Mouse (Mus musculus): Measurements from ENCODE around the gene Nyap1. TPM values are rescaled to one million over a fixed set of nuclear protein-coding genes. Genes with fewer than 3 reads are reported as not detected.

Nyap1 gene
- polyA plus RNA-seq (2012; rRNA removed), result 55.0 and 60.9 TPM in 2 replicates

- peak in 1 of 2 experiments; percentile 86 for DNase-seq (ENCODE audit: extremely low spot score in 1 of 2, low spot score in 1 of 2)
Observed at GRCm38 (mm10) chr5:137741023-137741931, at the start of gene Nyap1. TSS of gene Nyap1 (minus strand) at chr5:137741607.

GRCm38 (mm10) chr5:137788946-137789531 is 47.6 kb upstream of the Nyap1 start:
- no peak for DNase-seq (ENCODE audit: extremely low spot score in 1 of 2, low spot score in 1 of 2)

- DNase-seq (ENCODE audit: extremely low spot score in 1 of 2, low spot score in 1 of 2), result no peak
Observed at GRCm38 (mm10) chr5:137788171-137788570, 46.8 kb upstream of the Nyap1 start.

GRCm38 (mm10) chr5:137787151-137787928 is 45.9 kb upstream of the Nyap1 start, which contains the start of the genes Mepce and Zcwpw1:
TSS of gene Mepce (minus strand) at chr5:137787655.
TSS of gene Zcwpw1 (plus strand) at chr5:137787798.
- peak; percentile 90 to 98 for DNase-seq (ENCODE audit: extremely low spot score in 1 of 2, low spot score in 1 of 2)

- peak; percentile 99 for DNase-seq (ENCODE audit: extremely low spot score in 1 of 2, low spot score in 1 of 2)
Observed at GRCm38 (mm10) chr5:137786109-137786942, 44.9 kb upstream of the Nyap1 start.

- peak in 1 of 2 experiments; percentile 40 for DNase-seq (ENCODE audit: extremely low spot score in 1 of 2, low spot score in 1 of 2)
Observed at GRCm38 (mm10) chr5:137785164-137786031, 44.0 kb upstream of the Nyap1 start.

- no peak for DNase-seq (ENCODE audit: extremely low spot score in 1 of 2, low spot score in 1 of 2)
Observed at GRCm38 (mm10) chr5:137784546-137784945, 43.1 kb upstream of the Nyap1 start.

- DNase-seq (ENCODE audit: extremely low spot score in 1 of 2, low spot score in 1 of 2), result no peak
Observed at GRCm38 (mm10) chr5:137783901-137784540, 42.6 kb upstream of the Nyap1 start.

GRCm38 (mm10) chr5:137782776-137783522 is 41.5 kb upstream of the Nyap1 start:
- DNase-seq (ENCODE audit: extremely low spot score in 1 of 2, low spot score in 1 of 2), result no peak

- DNase-seq (ENCODE audit: extremely low spot score in 1 of 2, low spot score in 1 of 2), result no peak
Observed at GRCm38 (mm10) chr5:137781661-137782060, 40.3 kb upstream of the Nyap1 start.

- DNase-seq (ENCODE audit: extremely low spot score in 1 of 2, low spot score in 1 of 2), result no peak
Observed at GRCm38 (mm10) chr5:137779053-137779933, 37.9 kb upstream of the Nyap1 start.

GRCm38 (mm10) chr5:137778635-137779034 is 37.2 kb upstream of the Nyap1 start, which contains the start of gene Ppp1r35:
TSS of gene Ppp1r35 (plus strand) at chr5:137778849.
- peak; percentile 93 to 99 for DNase-seq (ENCODE audit: extremely low spot score in 1 of 2, low spot score in 1 of 2)

GRCm38 (mm10) chr5:137777267-137777845 is 35.9 kb upstream of the Nyap1 start:
- DNase-seq (ENCODE audit: extremely low spot score in 1 of 2, low spot score in 1 of 2), result no peak

GRCm38 (mm10) chr5:137776408-137776918 is 35.1 kb upstream of the Nyap1 start:
- DNase-seq (ENCODE audit: extremely low spot score in 1 of 2, low spot score in 1 of 2), result no peak

- no peak for DNase-seq (ENCODE audit: extremely low spot score in 1 of 2, low spot score in 1 of 2)
Observed at GRCm38 (mm10) chr5:137775587-137776290, 34.3 kb upstream of the Nyap1 start.

- no peak for DNase-seq (ENCODE audit: extremely low spot score in 1 of 2, low spot score in 1 of 2)
Observed at GRCm38 (mm10) chr5:137772755-137773154, 31.3 kb upstream of the Nyap1 start.
